Mouse (Mus musculus) lung, postnatal 0 days (tissue): Measurements from ENCODE around the gene Rmi2.

Experiments
- CTCF ChIP-seq: IDR thresholded peaks from 2 replicates; pipeline ENCODE4 v1.5.1; 2016; ENCODE audit warnings: antibody characterized with exemption, mild to moderate bottlenecking
- EP300 ChIP-seq: IDR thresholded peaks from 2 replicates; pipeline ENCODE4 v1.6.1; 2016; ENCODE audit warnings: antibody characterized with exemption, mild to moderate bottlenecking, control low read depth

- TF ChIP-seq CTCF (no peak), EP300 (no peak)
Measured at GRCm38 (mm10) chr16:10819966-10820365, 14.9 kb upstream of the Rmi2 start.
